In the genomic region with DNA sequence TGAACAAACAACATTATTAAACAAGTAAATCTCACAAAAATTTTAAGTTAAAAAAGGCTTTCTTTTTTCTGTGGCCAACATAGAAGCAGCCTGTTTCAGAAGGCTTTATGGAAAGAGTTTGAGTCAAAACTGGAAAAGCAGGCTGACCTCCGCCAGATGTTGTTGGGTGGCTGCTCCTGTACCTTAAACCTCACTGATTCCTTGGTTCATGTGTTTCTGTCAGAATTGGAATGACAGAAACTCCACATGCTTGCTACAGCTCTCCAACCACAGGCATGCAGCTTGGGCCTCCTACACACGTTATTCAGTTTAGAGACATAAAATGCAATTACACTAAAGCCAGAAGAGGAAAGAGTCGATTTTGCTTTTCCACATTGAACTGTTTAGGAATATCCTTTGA, we compare ENCODE assay signal across 23 mouse cellular contexts.
"Had no signal": no experiment of that assay in that cellular context is flagged by ENCODE, and none has a peak within 500 bp of the region (broad histone marks: within the 10 kb centered on the region; RNA-seq: fewer than 3 reads in every experiment).

No protein-coding gene starts in this region.

- H3K9ac ChIP-seq: limb, embryonic 12.5 days; liver, embryonic 12.5 days; liver, embryonic 15.5 days; lung, embryonic 15.5 days; midbrain, embryonic 13.5 days; neural tube, embryonic 13.5 days; stomach, embryonic 15.5 days had no signal

- DNase-seq: kidney, postnatal 10 days; kidney, postnatal 36 days; layer of hippocampus, postnatal 36 days; liver; lung, adult 18-20 months; lung, postnatal 10 days; lung, postnatal 36 days; retina, postnatal 1 day; right cerebral cortex, postnatal 25 days; spleen, adult 18-20 months; thymus, postnatal 25 days had no signal

- H3K27me3 ChIP-seq: liver, embryonic 12.5 days; liver, embryonic 15.5 days; lung, embryonic 15.5 days; midbrain, embryonic 13.5 days; neural tube, embryonic 13.5 days; stomach, embryonic 15.5 days had no signal

- H3K4me3 ChIP-seq: left cerebral cortex, adult 2 months; limb, embryonic 12.5 days; liver, embryonic 12.5 days; liver, embryonic 15.5 days; lung, embryonic 15.5 days; megakaryocyte, embryonic 14.5 days; midbrain, embryonic 10.5 days; midbrain, embryonic 13.5 days; myocyte; neural tube, embryonic 13.5 days; stomach, embryonic 15.5 days had no signal

- H3K27ac ChIP-seq: left cerebral cortex, adult 2 months; limb, embryonic 12.5 days; liver, embryonic 12.5 days; liver, embryonic 15.5 days; lung, embryonic 15.5 days; midbrain, embryonic 10.5 days; midbrain, embryonic 13.5 days; neural tube, embryonic 13.5 days; stomach, embryonic 15.5 days had no signal

- H3K9me3 ChIP-seq: limb, embryonic 12.5 days; liver, embryonic 12.5 days; liver, embryonic 15.5 days; lung, embryonic 15.5 days; midbrain, embryonic 10.5 days; midbrain, embryonic 13.5 days; neural tube, embryonic 13.5 days; stomach, embryonic 15.5 days had no signal

- H3K4me1 ChIP-seq: liver, embryonic 12.5 days; liver, embryonic 15.5 days; lung, embryonic 15.5 days; megakaryocyte, embryonic 14.5 days; midbrain, embryonic 10.5 days; midbrain, embryonic 13.5 days; neural tube, embryonic 13.5 days; stomach, embryonic 15.5 days had no signal

- ATAC-seq: liver, embryonic 12.5 days; midbrain, embryonic 13.5 days; midbrain, embryonic 16.5 days had no signal

- H3K4me2 ChIP-seq: limb, embryonic 12.5 days; liver, embryonic 12.5 days; liver, embryonic 15.5 days; lung, embryonic 15.5 days; midbrain, embryonic 13.5 days; neural tube, embryonic 13.5 days; stomach, embryonic 15.5 days had no signal

- H3K36me3 ChIP-seq: limb, embryonic 12.5 days; liver, embryonic 12.5 days; liver, embryonic 15.5 days; lung, embryonic 15.5 days; midbrain, embryonic 10.5 days; midbrain, embryonic 13.5 days; neural tube, embryonic 13.5 days; stomach, embryonic 15.5 days had no signal
